Mouse (Mus musculus): ENCODE data around the gene Oxnad1.

- no peak for TF ChIP-seq POLR2A (IDR thresholded peaks at IDR 0.05; ENCODE audit: borderline replicate concordance, extremely low read depth, low read depth, low read length)
- no peak for TF ChIP-seq CTCF (IDR thresholded peaks at IDR 0.05; ENCODE audit: insufficient read depth, low read length)
These were observed at the start of gene Oxnad1 for GRCm38 (mm10) chr14:32084761-32085485.
